Mouse (Mus musculus) lung, adult 2 months (tissue): Measurements from ENCODE around the gene Ykt6.

Source experiments
- CTCF ChIP-seq: fragments of 200-500 bp; IDR thresholded peaks from 2 replicates; pipeline ENCODE4 v1.5.1; 2011; ENCODE audit warnings: mild to moderate bottlenecking, low read length, control low read depth; ENCODE audit not compliant: insufficient read depth
- POLR2A ChIP-seq: fragments of 200-500 bp; IDR thresholded peaks from 2 replicates; pipeline ENCODE4 v1.6.1; 2011; ENCODE audit warnings: low read depth, mild to moderate bottlenecking, control low read depth, low read length, borderline replicate concordance; ENCODE audit errors: extremely low read depth

- TF ChIP-seq POLR2A (no peak), CTCF (no peak)
Observed at GRCm38 (mm10) chr11:6000961-6001682, 45.6 kb downstream of the Ykt6 start.
